Mouse (Mus musculus) forebrain, embryonic 14.5 days (tissue): ENCODE results near the gene Grm7. TPM values are rescaled to one million over a fixed set of nuclear protein-coding genes. Genes with fewer than 3 reads are reported as not detected.
A peak's percentile ranks its signal among the peaks of the same experiment; 100 is the strongest.

ENCODE experiments used
- ATAC-seq: fragments of 200-750 bp; cut with Nextera tagmentation; 2 replicates; pipeline ENCODE4 v1.8.0; 2017; ENCODE audit warnings: mild to moderate bottlenecking, moderate library complexity
- DNase-seq: peaks from one replicate; pipeline ENCODE4 v3.0.0-alpha.2; 2015; ENCODE audit warnings: low spot score
- H3K27ac ChIP-seq: fragments of 300-500 bp; sonication (generic); 2 replicates; pipeline ENCODE4 v1.5.1; 2014; ENCODE audit warnings: low read depth, mild to moderate bottlenecking, control low read depth, low read length, moderate library complexity
- H3K27me3 ChIP-seq: fragments of 300-500 bp; sonication (generic); replicated peaks from 2 replicates; pipeline ENCODE4 v1.6.1; 2014; ENCODE audit warnings: low read length, control low read depth, mixed read lengths; ENCODE audit not compliant: control insufficient read depth, insufficient read depth
- H3K36me3 ChIP-seq: fragments of 300-500 bp; sonication (generic); 2 replicates; pipeline ENCODE4 v1.6.1; 2014; ENCODE audit warnings: low read length, control low read depth; ENCODE audit not compliant: control insufficient read depth, insufficient read depth
- H3K4me1 ChIP-seq: fragments of 300-500 bp; sonication (generic); 2 replicates; pipeline ENCODE4 v1.6.1; 2014; ENCODE audit warnings: antibody characterized with exemption, low read length, control low read depth; ENCODE audit not compliant: control insufficient read depth, insufficient read depth
- H3K4me2 ChIP-seq: fragments of 300-500 bp; sonication (generic); 2 replicates; pipeline ENCODE4 v1.6.1; 2014; ENCODE audit warnings: mild to moderate bottlenecking, control low read depth, low read length
- H3K4me3 ChIP-seq: fragments of 300-500 bp; sonication (generic); 2 replicates; pipeline ENCODE4 v1.5.1; 2014; ENCODE audit warnings: low read depth, low read length, control low read depth
- H3K9ac ChIP-seq: fragments of 300-500 bp; sonication (generic); 2 replicates; pipeline ENCODE4 v1.6.1; 2014; ENCODE audit warnings: mild to moderate bottlenecking, low read length, control low read depth, moderate library complexity
- H3K9me3 ChIP-seq: fragments of 300-500 bp; sonication (generic); replicated peaks from 2 replicates; pipeline ENCODE4 v1.6.1; 2016; ENCODE audit warnings: low read length, control low read depth, mixed read lengths; ENCODE audit not compliant: control insufficient read depth
- WGBS: fragments of 180-500 bp; shearing (Covaris S2); extraction: QIAGEN DNeasy Blood & Tissue Kit; methylation state at CpG from one replicate; pipeline ENCODE4 v1.1.7; 2014; 5-methylcytosine and 5-hydroxymethylcytosine counted together
- polyA plus RNA-seq: library from polyadenylated mRNA; unstranded; fragments of >200 nt; fragmentation: Nextera tagmentation; extraction: Ambion mirVana; gene quantifications from 2 replicates; pipeline ENCODE4 v1.2.1, GENCODE M21; 2014

Grm7 gene
- polyA plus RNA-seq, 1 experiment from 2014 or later, result 5.6 TPM

DNA sequence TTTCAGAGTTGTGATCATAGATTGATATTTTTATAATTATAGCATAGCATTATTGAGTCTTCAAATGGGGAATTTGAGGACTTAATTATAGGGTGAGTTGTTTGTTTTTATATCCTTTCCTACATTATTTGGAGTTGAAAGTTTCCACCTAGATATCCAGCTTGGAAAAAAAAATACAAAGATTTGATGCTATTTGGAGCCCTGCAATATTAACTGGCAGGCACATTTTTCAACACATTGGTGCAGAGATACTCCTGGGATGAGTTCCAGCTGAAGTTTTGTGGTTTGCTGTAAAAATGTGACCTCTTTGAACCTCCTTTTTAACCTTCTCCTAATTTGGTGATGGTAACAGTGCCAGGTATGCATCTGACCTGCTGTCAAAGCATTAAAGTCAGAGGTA, 802.5 kb downstream of the Grm7 start:
- H3K27ac ChIP-seq, result no peak overlapping the region
- no peaks in the 10 kb centered on the region for H3K9me3 ChIP-seq
- H3K4me3 ChIP-seq, result no peak overlapping the region
- DNase-seq, result no peak
- peaks cover 8% of the 10 kb centered on the region; the same call in 1 of the 2 replicates for H3K4me1 ChIP-seq
- no peak for ATAC-seq
- H3K4me2 ChIP-seq, result no peak overlapping the region
- H3K27me3 ChIP-seq, result no peaks in the 10 kb centered on the region
- H3K36me3 ChIP-seq, result no peaks in the 10 kb centered on the region
- no peak overlapping the region for H3K9ac ChIP-seq

DNA sequence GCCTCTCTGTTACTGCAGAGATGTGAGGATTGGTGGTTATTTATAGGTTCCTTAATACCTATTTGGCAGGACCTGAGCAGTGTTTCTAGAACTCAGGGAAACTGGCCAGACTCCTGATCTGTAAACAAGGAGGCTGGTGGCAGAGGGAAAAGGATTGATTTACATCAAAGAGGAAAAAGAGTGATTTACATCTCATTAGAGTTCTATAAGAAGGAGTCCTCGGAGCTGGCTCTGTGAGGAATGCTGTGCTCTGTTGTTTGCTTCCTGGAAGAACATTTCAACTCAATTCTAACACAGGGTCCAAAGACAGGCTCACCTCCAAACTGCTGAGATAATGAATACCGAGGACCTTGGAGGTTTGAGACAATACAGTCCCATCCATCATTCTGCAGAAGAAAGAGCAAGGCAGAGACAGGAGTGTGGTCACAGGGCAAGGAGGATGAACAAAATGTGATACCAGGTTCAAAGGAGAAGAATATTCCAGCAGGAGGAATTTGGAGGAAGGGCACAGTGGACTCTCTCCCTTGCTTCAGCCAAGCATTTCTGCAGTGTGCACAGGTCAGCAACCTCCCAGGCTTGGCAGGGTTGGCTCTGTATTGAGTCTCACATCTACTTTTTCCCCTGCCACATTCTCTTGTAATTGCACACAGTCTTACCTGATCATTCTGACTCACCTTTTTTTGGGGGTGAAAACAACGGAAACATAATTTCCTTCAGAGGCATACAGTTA, 803.8 kb downstream of the Grm7 start:
- no peak overlapping the region for H3K27ac ChIP-seq
- H3K4me1 ChIP-seq, result peaks cover 8% of the 10 kb centered on the region; the same call in 1 of the 2 replicates
- peak; percentile 86 for DNase-seq
- WGBS, result 19% methylated on average over 3 of the region's 3 CpGs
- ATAC-seq, result peak; percentile 88
- H3K9ac ChIP-seq, result no peak overlapping the region
- H3K27me3 ChIP-seq, result no peaks in the 10 kb centered on the region
- H3K4me2 ChIP-seq, result no peak overlapping the region
- H3K4me3 ChIP-seq, result no peak overlapping the region
- no peaks in the 10 kb centered on the region for H3K9me3 ChIP-seq
- H3K36me3 ChIP-seq, result no peaks in the 10 kb centered on the region

- ATAC-seq (no peak), DNase-seq (peak; percentile 40)
- Histone ChIP-seq H3K4me1 (no peaks in the 10 kb centered on the region), H3K36me3 (no peaks in the 10 kb centered on the region), H3K27me3 (no peaks in the 10 kb centered on the region), H3K9ac (no peak overlapping the region), H3K9me3 (no peaks in the 10 kb centered on the region), H3K4me3 (no peak overlapping the region), H3K27ac (no peak overlapping the region), H3K4me2 (no peak overlapping the region)
- 20% methylated on average over 1 of the region's 1 CpGs for WGBS
Measured at GRCm38 (mm10) chr6:111481866-111482265, 836.5 kb downstream of the Grm7 start.

- DNase-seq, result no peak
- Histone ChIP-seq H3K4me2 (no peak overlapping the region), H3K9ac (no peak overlapping the region), H3K36me3 (no peaks in the 10 kb centered on the region), H3K4me3 (no peak overlapping the region), H3K9me3 (no peaks in the 10 kb centered on the region), H3K4me1 (no peaks in the 10 kb centered on the region), H3K27ac (no peak overlapping the region), H3K27me3 (no peaks in the 10 kb centered on the region)
- no peak for ATAC-seq
Measured at GRCm38 (mm10) chr6:111486081-111486480, 840.7 kb downstream of the Grm7 start.

DNA sequence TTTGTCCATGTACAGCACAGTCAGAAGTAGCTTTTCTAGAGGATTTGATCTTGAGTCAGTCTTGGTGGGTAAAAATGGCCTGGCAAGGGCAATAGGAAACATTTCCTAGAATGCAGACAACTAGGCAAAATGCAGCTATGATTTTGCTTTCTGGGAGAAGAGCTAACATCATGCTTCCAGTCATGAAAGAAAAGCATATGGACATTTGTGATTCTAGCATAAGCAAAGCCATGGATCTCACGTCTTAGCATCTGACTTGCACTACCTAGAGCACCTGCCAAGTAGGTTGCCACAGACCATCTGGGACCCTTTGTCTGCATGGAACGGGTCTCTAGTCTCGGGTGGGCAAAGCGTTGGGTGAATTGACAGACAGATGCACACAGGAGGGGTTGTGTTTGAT, 842.2 kb downstream of the Grm7 start:
- no peaks in the 10 kb centered on the region for H3K9me3 ChIP-seq
- no peak for ATAC-seq
- no peak overlapping the region for H3K27ac ChIP-seq
- H3K36me3 ChIP-seq, result no peaks in the 10 kb centered on the region
- no peak overlapping the region for H3K9ac ChIP-seq
- H3K4me2 ChIP-seq, result no peak overlapping the region
- WGBS, result 69% methylated on average over 4 of the region's 4 CpGs
- no peaks in the 10 kb centered on the region for H3K4me1 ChIP-seq
- no peak overlapping the region for H3K4me3 ChIP-seq
- no peak for DNase-seq
- no peaks in the 10 kb centered on the region for H3K27me3 ChIP-seq

- H3K4me3 ChIP-seq, result no peak overlapping the region
- H3K27me3 ChIP-seq, result no peaks in the 10 kb centered on the region
- H3K4me2 ChIP-seq, result no peak overlapping the region
- no peaks in the 10 kb centered on the region for H3K9me3 ChIP-seq
- H3K9ac ChIP-seq, result no peak overlapping the region
- DNase-seq (no peak), ATAC-seq (no peak)
- no peaks in the 10 kb centered on the region for H3K36me3 ChIP-seq
- H3K27ac ChIP-seq, result no peak overlapping the region
- no peaks in the 10 kb centered on the region for H3K4me1 ChIP-seq
Measured at GRCm38 (mm10) chr6:111492166-111492565, 846.8 kb downstream of the Grm7 start.

DNA sequence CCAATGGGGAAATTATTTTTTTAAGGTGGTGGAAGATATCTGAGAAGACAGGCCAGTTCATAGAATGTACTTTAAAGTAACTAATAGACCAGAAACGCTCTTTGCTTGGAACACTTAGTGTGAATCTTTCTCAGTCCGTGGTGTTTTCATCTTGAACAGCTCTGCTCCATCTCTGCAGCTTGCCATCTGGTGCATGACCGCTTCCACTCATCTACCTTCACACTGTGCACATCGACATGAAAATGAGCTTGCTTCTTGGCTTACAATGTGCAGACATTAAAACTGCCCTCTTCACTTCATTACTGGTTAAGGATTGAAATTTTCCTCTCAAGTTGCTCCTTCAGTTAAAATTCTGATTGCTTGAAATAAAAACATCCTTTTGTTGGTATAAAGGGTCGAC, 854.2 kb downstream of the Grm7 start:
- Histone ChIP-seq H3K27me3 (no peaks in the 10 kb centered on the region), H3K36me3 (no peaks in the 10 kb centered on the region), H3K27ac (no peak overlapping the region), H3K9ac (no peak overlapping the region), H3K9me3 (no peaks in the 10 kb centered on the region), H3K4me3 (no peak overlapping the region), H3K4me2 (no peak overlapping the region), H3K4me1 (no peaks in the 10 kb centered on the region)
- WGBS, result 88% methylated on average over 5 of the region's 5 CpGs
- DNase-seq (no peak), ATAC-seq (no peak)

GRCm38 (mm10) chr6:111510768-111511459, 865.5 kb downstream of the Grm7 start:
- Histone ChIP-seq H3K27me3 (no peaks in the 10 kb centered on the region), H3K4me1 (peaks cover 5% of the 10 kb centered on the region; the same call in 1 of the 2 replicates), H3K27ac (no peak overlapping the region), H3K4me3 (no peak overlapping the region), H3K4me2 (no peak overlapping the region), H3K9me3 (no peaks in the 10 kb centered on the region), H3K9ac (no peak overlapping the region), H3K36me3 (no peaks in the 10 kb centered on the region)
- ATAC-seq (peak; percentile 78), DNase-seq (peak; percentile 43)
- WGBS, result 11% methylated on average over 1 of the region's 1 CpGs

DNA sequence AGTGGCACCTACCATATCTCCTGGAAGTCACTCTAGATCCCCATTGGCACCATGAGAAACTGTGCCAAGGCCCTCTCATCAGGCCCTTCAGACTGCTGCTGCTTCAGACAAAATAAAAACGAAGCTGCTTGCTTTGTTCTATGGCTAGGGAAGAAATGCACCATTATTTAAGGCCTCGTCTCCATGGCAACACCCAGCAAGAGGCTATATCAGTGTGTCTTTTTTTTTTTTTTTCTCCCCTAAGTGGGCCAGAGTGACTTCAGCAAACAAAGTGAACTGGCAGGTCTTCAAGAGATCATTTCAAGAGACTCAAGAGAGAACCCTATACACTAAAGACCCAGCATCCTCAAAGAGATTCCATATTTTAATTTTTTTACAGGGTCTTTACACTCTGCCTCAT, 867.0 kb downstream of the Grm7 start:
- DNase-seq, result peak; percentile 62
- peak; percentile 43 for ATAC-seq
- peaks cover 5% of the 10 kb centered on the region; the same call in 1 of the 2 replicates for H3K4me1 ChIP-seq
- WGBS, result 33% methylated on average over 2 of the region's 2 CpGs
- H3K9me3 ChIP-seq, result no peaks in the 10 kb centered on the region
- no peaks in the 10 kb centered on the region for H3K36me3 ChIP-seq
- H3K4me3 ChIP-seq, result no peak overlapping the region
- no peak overlapping the region for H3K27ac ChIP-seq
- no peak overlapping the region for H3K9ac ChIP-seq
- no peaks in the 10 kb centered on the region for H3K27me3 ChIP-seq
- H3K4me2 ChIP-seq, result no peak overlapping the region
